Mouse (Mus musculus) cerebellum, adult 2 months (tissue): Measurements from ENCODE around the gene Krt84. TPM values are rescaled to one million over a fixed set of nuclear protein-coding genes. Genes with fewer than 3 reads are reported as not detected.
A peak's percentile ranks its signal among the peaks of the same experiment; 100 is the strongest.

ENCODE experiments used
- DNase-seq, 2 experiments: peaks; one replicate each; pipeline ENCODE4 v3.0.0; 2021
- H3K27ac ChIP-seq: fragments of 200-500 bp; 2 replicates; pipeline ENCODE4 v1.5.1; 2012; ENCODE audit warnings: low read length, control low read depth, inconsistent platforms; ENCODE audit not compliant: insufficient read depth
- H3K27me3 ChIP-seq: fragments of 200-500 bp; 2 replicates; pipeline ENCODE4 v1.6.1; 2012; ENCODE audit warnings: inconsistent platforms, mild to moderate bottlenecking, low read length, moderate library complexity; ENCODE audit not compliant: control insufficient read depth, insufficient read depth
- H3K4me1 ChIP-seq: fragments of 200-500 bp; 2 replicates; pipeline ENCODE4 v1.6.1; 2011; ENCODE audit warnings: low read length; ENCODE audit not compliant: control insufficient read depth, insufficient read depth
- H3K4me3 ChIP-seq: fragments of 200-500 bp; replicated peaks from 2 replicates; pipeline ENCODE3; 2011; ENCODE audit warnings: mild to moderate bottlenecking, low read depth, low read length, control low read depth; ENCODE audit not compliant: insufficient read depth
- CTCF ChIP-seq: fragments of 200-500 bp; IDR thresholded peaks from 2 replicates; pipeline ENCODE4 v1.5.1; 2011; ENCODE audit warnings: low read depth, mild to moderate bottlenecking, control low read depth, low read length, moderate library complexity, borderline replicate concordance; ENCODE audit not compliant: insufficient read depth
- POLR2A ChIP-seq: fragments of 200-500 bp; IDR thresholded peaks from 2 replicates; pipeline ENCODE4 v1.6.1; 2011; ENCODE audit warnings: low read length, control low read depth, borderline replicate concordance; ENCODE audit not compliant: insufficient read depth
- WGBS: fragments of 180-500 bp; shearing (Covaris S2); methylation state at CpG from one replicate; pipeline ENCODE4 v1.1.7; 2018; 5-methylcytosine and 5-hydroxymethylcytosine counted together
- polyA plus RNA-seq: library from polyadenylated mRNA; depleted of rRNA; stranded (reverse); fragments of >200 nt; gene quantifications from 2 replicates; pipeline ENCODE4 v1.2.3, GENCODE M21; 2012; rRNA removed

Krt84 gene
- polyA plus RNA-seq, 1 experiment = not detected

GRCm38 (mm10) chr15:101479007-101479665 is 53.5 kb downstream of the Krt84 start:
- peak; percentile 33 to 36 for DNase-seq
- H3K27ac ChIP-seq = no peak overlapping the region
- H3K27me3 ChIP-seq = no peaks in the 10 kb centered on the region
- WGBS = 7% methylated on average over 31 of the region's 31 CpGs
- no peaks in the 10 kb centered on the region; the same call in 1 of the 2 replicates for H3K4me1 ChIP-seq
- peak overlapping the region; percentile 39 for H3K4me3 ChIP-seq
- TF ChIP-seq POLR2A = no peak
- peak; percentile 45; the same call in 1 of the 2 replicates for TF ChIP-seq CTCF

Other genes starting within 250 kb of the Krt84 start
- gene Atg101, start 248.5 kb downstream of the Krt84 start, polyA plus RNA-seq = 46.8 and 49.6 TPM in 2 replicates
- gene 6030408B16Rik, start 239.6 kb downstream of the Krt84 start, polyA plus RNA-seq = 0.15 and 0.27 TPM in 2 replicates
- 0.05 and 0.30 TPM in 2 replicates for gene Krt80, start 162.7 kb downstream of the Krt84 start, polyA plus RNA-seq
- 0.33 and 0.36 TPM in 2 replicates for gene Krt7, start 121.8 kb downstream of the Krt84 start, polyA plus RNA-seq
- gene Krt87, start 94.0 kb downstream of the Krt84 start, polyA plus RNA-seq = 0.13 and 0.15 TPM in 2 replicates
- not detected in 2 replicates for gene Krt88, start 85.1 kb downstream of the Krt84 start, polyA plus RNA-seq
- gene Krt81, start 69.1 kb downstream of the Krt84 start, polyA plus RNA-seq = not detected in 2 replicates
- gene Krt86, start 59.3 kb downstream of the Krt84 start, polyA plus RNA-seq = not detected in 2 replicates
- not detected in 2 replicates for gene Krt83, start 41.3 kb downstream of the Krt84 start, polyA plus RNA-seq
- not detected in 2 replicates for gene Gm49425, start 15.6 kb downstream of the Krt84 start, polyA plus RNA-seq
- not detected in 2 replicates for gene Krt82, start 17.8 kb upstream of the Krt84 start, polyA plus RNA-seq
- gene Krt90, start 30.1 kb upstream of the Krt84 start, polyA plus RNA-seq = 0.03 and 0.08 TPM in 2 replicates
- not detected in 2 replicates for gene Krt75, start 41.1 kb upstream of the Krt84 start, polyA plus RNA-seq
- gene Gm5414, start 95.4 kb upstream of the Krt84 start, polyA plus RNA-seq = not detected in 2 replicates
- gene Gm5478, start 114.6 kb upstream of the Krt84 start, polyA plus RNA-seq = not detected in 2 replicates
- gene Krt6b, start 147.5 kb upstream of the Krt84 start, polyA plus RNA-seq = not detected in 2 replicates
- gene Krt6a, start 161.5 kb upstream of the Krt84 start, polyA plus RNA-seq = not detected in 2 replicates
- 0.08 TPM in 1 of 2 replicates, not detected in the other for gene Krt5, start 180.1 kb upstream of the Krt84 start, polyA plus RNA-seq
- 0.25 and 0.54 TPM in 2 replicates for gene Krt71, start 210.3 kb upstream of the Krt84 start, polyA plus RNA-seq